Mouse (Mus musculus): Measurements from ENCODE around the gene Ndufa10.

DNA sequence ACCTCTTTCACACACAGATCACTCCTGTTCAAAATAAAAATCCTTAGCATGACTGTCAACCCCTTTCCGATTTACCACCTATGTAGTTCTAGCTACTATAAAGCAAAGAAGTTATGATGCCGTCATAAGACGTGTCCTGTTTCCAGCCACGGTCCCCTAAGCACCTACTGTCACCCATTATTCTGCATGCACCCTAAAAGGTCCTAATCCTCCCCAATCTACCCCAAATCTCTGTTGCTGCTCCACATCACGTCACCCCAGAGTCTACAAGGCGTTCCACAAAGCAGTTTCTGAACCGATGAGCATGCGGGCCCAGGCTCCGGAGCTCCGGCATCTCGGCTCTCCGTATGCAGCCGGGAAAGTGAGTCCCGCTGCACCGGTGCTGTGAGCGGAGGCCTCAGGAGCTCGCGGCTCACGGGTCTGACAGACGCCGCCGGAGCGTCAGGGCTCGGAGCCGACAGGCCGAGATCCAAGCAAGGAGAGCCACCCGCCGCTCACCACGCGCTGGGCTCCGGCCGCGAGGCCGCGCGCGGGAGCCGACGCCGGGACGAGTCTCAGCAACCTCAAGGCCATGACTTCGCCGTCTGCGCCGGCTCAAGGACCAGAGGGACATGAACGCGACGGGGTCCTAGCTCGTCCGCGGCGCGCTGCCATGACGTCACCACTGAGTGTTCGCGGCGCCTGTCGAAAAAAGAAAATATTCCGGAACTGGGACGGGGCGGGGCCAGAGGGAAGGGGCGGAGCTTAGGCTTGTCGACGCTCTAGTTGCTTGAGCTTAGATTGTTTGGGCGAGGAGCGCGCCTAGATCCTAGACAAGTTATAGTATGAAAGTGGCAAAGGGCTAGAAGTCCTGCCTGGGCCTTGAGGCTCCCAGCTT lies at the start of gene Ndufa10:
- TF ChIP-seq EP300 (IDR thresholded peaks at IDR 0.05; ENCODE audit: insufficient read depth, low read depth, low read length) (0 out of 2 replicates have a peak, but pooled peaks have one; percentile 33), CTCF (IDR thresholded peaks at IDR 0.05; ENCODE audit: low read depth, low read length) (no peak)
